Mouse (Mus musculus) liver, adult 10 weeks (tissue): ENCODE results near the gene Krt81. TPM values are rescaled to one million over a fixed set of nuclear protein-coding genes. Genes with fewer than 3 reads are reported as not detected.

Experiments
- polyA plus RNA-seq: library from polyadenylated mRNA; stranded (reverse); fragments of 350-450 nt; fragmentation: Illumina TruSeq; extraction: RNeasy Lipid Tissue Mini Kit (QIAGEN cat#74804); gene quantifications from one replicate; pipeline ENCODE4 v1.2.3, GENCODE M21; 2014; ENCODE audit warnings: low read depth, low replicate concordance

The Krt81 gene
- polyA plus RNA-seq: not detected

GRCm38 (mm10) chr15:101463651-101464050 lies at the start of gene Krt81:
TSS of gene Krt81 (minus strand) at chr15:101463751.

GRCm38 (mm10) chr15:101491431-101491830 lies 27.9 kb upstream of the Krt81 start, which contains the start of gene Krt83:
TSS of gene Krt83 (minus strand) at chr15:101491512.

DNA sequence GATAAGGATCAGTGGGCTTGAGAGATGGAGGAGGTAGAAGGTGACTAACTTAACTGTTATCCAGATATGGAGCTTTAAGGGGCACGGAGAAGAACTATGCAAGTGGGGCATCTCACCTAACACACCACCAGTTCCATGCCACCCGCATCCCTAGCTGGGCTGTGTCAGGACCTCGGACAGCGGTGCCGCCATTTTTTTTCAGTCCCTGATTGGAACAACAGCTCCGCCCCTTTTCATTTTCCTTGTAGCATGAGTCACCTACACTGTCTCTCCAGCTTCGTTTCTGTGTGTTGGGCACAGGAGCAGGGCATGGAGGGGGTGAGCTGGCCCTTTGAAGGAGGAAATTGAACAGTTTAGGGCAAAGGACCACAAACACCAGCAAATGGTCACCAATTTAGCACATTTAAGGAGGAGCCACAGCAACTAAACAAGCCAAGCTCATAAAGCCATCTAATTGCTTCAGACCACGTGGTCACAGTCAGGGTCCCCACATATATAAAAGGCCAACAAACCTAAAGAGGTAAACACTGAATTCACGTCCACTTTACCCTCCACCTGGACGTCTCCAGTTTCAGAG lies 9.5 kb upstream of the Krt81 start, which contains the start of gene Krt86:
Gene Krt86 (plus strand): TSS at position 527 of the 577 bp plus-strand sequence.

GRCm38 (mm10) chr15:101447444-101447843 lies 16.1 kb downstream of the Krt81 start, which contains the start of gene Krt88:
TSS of gene Krt88 (plus strand) at chr15:101447744.

GRCm38 (mm10) chr15:101438555-101438954 lies 25.0 kb downstream of the Krt81 start, which contains the start of gene Krt87:
TSS of gene Krt87 (minus strand) at chr15:101438804.

DNA sequence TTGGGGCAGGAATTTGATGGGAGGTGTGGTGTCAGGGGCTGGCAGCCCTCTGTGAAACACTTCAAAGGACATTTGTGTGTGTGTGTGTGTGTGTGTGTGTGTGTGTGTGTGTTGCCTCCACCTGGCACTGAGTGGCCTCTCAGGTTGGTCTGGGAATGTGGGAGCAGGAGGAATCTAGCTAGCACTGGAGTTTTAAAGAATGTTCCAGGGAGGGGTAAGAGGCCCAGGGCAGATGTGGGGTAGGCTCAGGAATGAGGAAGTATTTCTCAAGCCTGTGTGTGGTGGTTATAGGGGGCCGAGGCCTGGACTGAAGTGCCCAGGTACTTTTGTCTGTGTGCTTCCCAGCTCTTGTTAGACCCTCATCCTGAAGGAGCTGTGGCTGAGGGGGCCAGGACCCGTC lies 52.8 kb downstream of the Krt81 start, which contains the start of gene Krt7:
Gene Krt7 (plus strand): TSS at position 269 of the 400 bp plus-strand sequence.

Other genes starting within 250 kb of the Krt81 start
- not detected for gene Grasp, start 239.6 kb downstream of the Krt81 start, polyA plus RNA-seq
- 6.3 TPM for gene Nr4a1, start 209.5 kb downstream of the Krt81 start, polyA plus RNA-seq
- gene Atg101, start 179.5 kb downstream of the Krt81 start, polyA plus RNA-seq: 1.5 TPM
- not detected for gene 6030408B16Rik, start 170.5 kb downstream of the Krt81 start, polyA plus RNA-seq
- gene Krt80, start 93.6 kb downstream of the Krt81 start, polyA plus RNA-seq: not detected
- not detected for gene Krt7, start 52.7 kb downstream of the Krt81 start, polyA plus RNA-seq
- gene Krt87, start 24.9 kb downstream of the Krt81 start, polyA plus RNA-seq: not detected
- gene Krt88, start 16.0 kb downstream of the Krt81 start, polyA plus RNA-seq: not detected
- gene Krt86, start 9.7 kb upstream of the Krt81 start, polyA plus RNA-seq: not detected
- gene Krt83, start 27.8 kb upstream of the Krt81 start, polyA plus RNA-seq: not detected
- not detected for gene Gm49425, start 53.5 kb upstream of the Krt81 start, polyA plus RNA-seq
- gene Krt84, start 69.1 kb upstream of the Krt81 start, polyA plus RNA-seq: not detected
- gene Krt82, start 86.9 kb upstream of the Krt81 start, polyA plus RNA-seq: not detected
- gene Krt90, start 99.2 kb upstream of the Krt81 start, polyA plus RNA-seq: not detected
- not detected for gene Krt75, start 110.2 kb upstream of the Krt81 start, polyA plus RNA-seq
- gene Gm5414, start 164.4 kb upstream of the Krt81 start, polyA plus RNA-seq: not detected
- not detected for gene Gm5478, start 183.6 kb upstream of the Krt81 start, polyA plus RNA-seq
- gene Krt6b, start 216.5 kb upstream of the Krt81 start, polyA plus RNA-seq: not detected
- gene Krt6a, start 230.6 kb upstream of the Krt81 start, polyA plus RNA-seq: not detected
- not detected for gene Krt5, start 249.1 kb upstream of the Krt81 start, polyA plus RNA-seq